Mouse (Mus musculus) liver, embryonic 15.5 days (tissue): ENCODE results near the gene Tmem189. TPM values are rescaled to one million over a fixed set of nuclear protein-coding genes. Genes with fewer than 3 reads are reported as not detected.
A peak's percentile ranks its signal among the peaks of the same experiment; 100 is the strongest.
"Not testable (repeated sequence)": the region's sequence is repeated elsewhere in the genome, so short reads cannot be mapped to it uniquely, and the experiment has no call there.

ENCODE experiments used
- ATAC-seq: fragments of 200-750 bp; cut with Nextera tagmentation; 2 replicates; pipeline ENCODE4 v1.8.0; 2017; ENCODE audit warnings: moderate number of reproducible peaks, mild to moderate bottlenecking, moderate library complexity; ENCODE audit not compliant: insufficient read depth
- H3K27ac ChIP-seq: fragments of 300-500 bp; sonication (generic); replicated peaks from 2 replicates; pipeline ENCODE4 v1.5.1; 2015; ENCODE audit warnings: mild to moderate bottlenecking, inconsistent platforms
- H3K27me3 ChIP-seq: fragments of 300-500 bp; sonication (generic); 2 replicates; pipeline ENCODE4 v1.6.1; 2015; ENCODE audit warnings: mild to moderate bottlenecking, inconsistent platforms
- H3K36me3 ChIP-seq: fragments of 300-500 bp; sonication (generic); replicated peaks from 2 replicates; pipeline ENCODE4 v1.6.1; 2015; ENCODE audit warnings: moderate library complexity, mild to moderate bottlenecking, inconsistent platforms
- H3K4me1 ChIP-seq: fragments of 300-500 bp; sonication (generic); replicated peaks from 2 replicates; pipeline ENCODE4 v1.6.1; 2015; ENCODE audit warnings: inconsistent platforms
- H3K4me2 ChIP-seq: fragments of 300-500 bp; sonication (generic); 2 replicates; pipeline ENCODE4 v1.6.1; 2015; ENCODE audit warnings: moderate library complexity, mild to moderate bottlenecking, inconsistent platforms
- H3K4me3 ChIP-seq: fragments of 300-500 bp; sonication (generic); replicated peaks from 2 replicates; pipeline ENCODE4 v1.5.1; 2015; ENCODE audit warnings: mild to moderate bottlenecking, inconsistent platforms
- H3K9ac ChIP-seq: fragments of 300-500 bp; sonication (generic); 2 replicates; pipeline ENCODE4 v1.6.1; 2015; ENCODE audit warnings: moderate library complexity, mild to moderate bottlenecking, inconsistent platforms
- H3K9me3 ChIP-seq: fragments of 300-500 bp; sonication (generic); replicated peaks from 2 replicates; pipeline ENCODE4 v1.6.1; 2016; ENCODE audit warnings: inconsistent platforms
- WGBS: fragments of 180-500 bp; shearing (Covaris S2); methylation state at CpG from one replicate; pipeline ENCODE4 v1.1.7; 2015; ENCODE audit warnings: mixed read lengths; ENCODE audit not compliant: insufficient replicate concordance; 5-methylcytosine and 5-hydroxymethylcytosine counted together
- polyA plus RNA-seq: library from polyadenylated mRNA; unstranded; fragments of >200 nt; fragmentation: Nextera tagmentation; extraction: Ambion mirVana; gene quantifications from 2 replicates; pipeline ENCODE4 v1.2.1, GENCODE M21; 2015

Tmem189 gene
- polyA plus RNA-seq, 1 experiment from 2014 or later: 17.4 TPM

DNA sequence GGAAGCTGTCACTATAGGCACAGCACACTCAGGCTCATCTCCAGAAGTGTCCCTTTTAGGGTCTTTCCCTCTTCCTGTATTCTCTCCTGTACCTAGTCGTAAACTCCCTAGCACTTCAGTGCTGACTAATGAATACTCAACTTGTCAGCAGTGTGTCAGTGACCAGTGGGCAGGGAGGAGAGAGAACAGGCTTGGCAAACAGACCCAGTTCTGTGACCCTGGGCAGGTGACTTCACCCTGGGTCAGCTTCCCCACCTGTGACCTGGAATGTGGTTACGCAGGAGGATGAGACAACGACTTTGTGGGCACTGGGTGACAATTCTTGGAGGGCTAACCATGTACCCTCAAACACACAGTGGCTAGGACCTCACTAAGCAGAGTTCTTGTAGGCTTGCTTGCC lies 72.6 kb downstream of the Tmem189 start:
- Histone ChIP-seq H3K27ac (no peak overlapping the region), H3K27me3 (no peaks in the 10 kb centered on the region), H3K36me3 (peaks cover 88% of the 10 kb centered on the region), H3K9me3 (peaks cover 5% of the 10 kb centered on the region; the same call in 1 of the 2 replicates), H3K9ac (no peak overlapping the region), H3K4me3 (no peak overlapping the region), H3K4me1 (peaks cover 44% of the 10 kb centered on the region), H3K4me2 (no peak overlapping the region)
- ATAC-seq: no peak
- 90% methylated on average over 3 of the region's 3 CpGs for WGBS

DNA sequence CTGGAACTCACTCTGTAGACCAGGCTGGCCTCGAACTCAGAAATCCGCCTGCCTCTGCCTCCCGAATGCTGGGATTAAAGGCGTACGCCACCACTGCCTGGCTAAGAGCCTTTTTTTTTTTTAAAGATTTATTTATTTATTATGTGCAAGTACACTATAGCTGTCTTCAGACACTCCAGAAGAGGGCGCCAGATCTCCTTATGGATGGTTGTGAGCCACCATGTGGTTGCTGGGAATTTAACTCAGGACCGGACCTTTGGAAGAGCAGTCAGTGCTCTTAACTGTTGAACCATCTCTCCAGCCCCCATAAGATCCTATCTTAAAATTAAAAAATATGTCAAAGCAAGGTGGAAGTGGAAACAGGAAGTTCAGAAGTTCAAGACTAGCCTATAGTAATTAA lies 76.3 kb downstream of the Tmem189 start:
- not testable (repeated sequence) for H3K4me3 ChIP-seq, H3K27me3 ChIP-seq

DNA sequence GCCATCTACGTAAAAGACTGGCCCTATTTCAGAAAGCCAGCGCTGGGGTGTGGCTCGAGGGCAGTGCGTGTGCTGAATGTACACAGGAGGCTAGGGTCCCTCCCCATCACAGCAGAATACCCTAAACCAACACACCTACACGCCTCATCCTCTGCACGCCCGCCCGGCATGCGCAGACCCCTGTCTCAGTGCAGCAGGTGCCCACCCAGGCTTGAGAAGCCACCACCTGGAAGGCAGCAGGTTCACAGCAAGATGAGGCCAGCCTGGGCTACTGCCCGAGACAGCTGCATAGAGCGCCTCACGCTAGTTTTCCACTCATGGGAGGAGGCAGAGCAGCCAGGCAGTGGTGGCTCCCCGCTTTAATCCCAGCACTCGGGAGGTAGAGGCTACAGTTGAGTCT lies 77.5 kb downstream of the Tmem189 start:
- Histone ChIP-seq H3K9me3 (peaks cover 5% of the 10 kb centered on the region; the same call in 1 of the 2 replicates), H3K9ac (no peak overlapping the region), H3K4me3 (no peak overlapping the region), H3K27ac (no peak overlapping the region), H3K4me1 (peaks cover 26% of the 10 kb centered on the region), H3K4me2 (no peak overlapping the region), H3K27me3 (no peaks in the 10 kb centered on the region), H3K36me3 (peaks cover 88% of the 10 kb centered on the region)
- ATAC-seq: no peak
- WGBS: 91% methylated on average over 14 of the region's 14 CpGs

More for the DNA sequence above, 76.3 kb downstream of the Tmem189 start:
- Histone ChIP-seq H3K36me3 (peaks cover 94% of the 10 kb centered on the region), H3K4me1 (peaks cover 31% of the 10 kb centered on the region)
- not testable (repeated sequence) for H3K4me2 ChIP-seq, H3K9ac ChIP-seq, H3K27ac ChIP-seq, H3K9me3 ChIP-seq, ATAC-seq
- 90% methylated on average over 7 of the region's 7 CpGs for WGBS

DNA sequence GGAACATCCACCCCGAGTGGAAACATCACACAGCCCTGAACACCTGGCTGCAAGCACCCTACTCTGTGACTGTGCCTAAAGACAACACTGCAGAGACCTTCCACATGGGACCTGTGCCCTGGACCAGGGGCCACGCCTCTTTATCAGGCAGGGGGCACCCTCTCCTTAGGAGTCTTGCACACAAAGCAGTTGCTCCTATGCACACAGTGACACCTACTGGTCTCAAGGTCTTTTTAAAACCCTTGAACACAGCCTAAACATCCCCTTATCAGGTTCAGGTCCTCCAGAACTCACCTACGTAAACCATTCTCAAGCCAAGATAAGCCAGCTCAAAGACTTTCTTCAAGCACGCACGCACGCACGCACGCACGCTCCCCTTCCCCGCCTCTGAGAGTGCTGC lies 78.3 kb downstream of the Tmem189 start:
- 61% methylated on average over 10 of the region's 10 CpGs for WGBS
- H3K36me3 ChIP-seq: peaks cover 88% of the 10 kb centered on the region

DNA sequence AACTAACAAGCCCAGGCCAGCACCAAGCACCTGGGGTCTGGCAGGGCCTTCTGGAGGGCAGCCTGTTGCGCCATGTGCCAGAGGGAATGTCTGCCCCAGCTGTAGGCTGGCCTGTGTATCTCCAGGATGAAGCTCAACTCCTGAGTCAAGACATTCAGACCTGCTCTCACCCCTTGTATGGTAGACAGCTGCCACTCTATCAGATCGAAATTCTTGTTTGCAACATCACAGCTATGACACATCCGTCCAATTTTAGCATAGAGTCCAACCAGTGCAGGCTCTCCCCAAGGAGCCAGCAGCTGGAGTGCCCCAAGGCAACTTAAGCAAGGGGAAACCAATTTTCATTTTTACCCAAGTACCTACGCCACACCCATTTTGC lies 82.9 kb downstream of the Tmem189 start:
- H3K27me3 ChIP-seq: peaks cover 11% of the 10 kb centered on the region; the same call in 1 of the 2 replicates
- no peak overlapping the region for H3K4me2 ChIP-seq
- no peak for ATAC-seq
- H3K9ac ChIP-seq: no peak overlapping the region
- no peaks in the 10 kb centered on the region for H3K9me3 ChIP-seq
- peaks cover 19% of the 10 kb centered on the region for H3K4me1 ChIP-seq
- peaks cover 48% of the 10 kb centered on the region for H3K36me3 ChIP-seq
- H3K27ac ChIP-seq: 0 out of 2 replicates have a peak overlapping the region, but pooled peaks have one; percentile 33
- WGBS: 83% methylated on average over 4 of the region's 4 CpGs
- no peak overlapping the region for H3K4me3 ChIP-seq

More for the DNA sequence above, 78.3 kb downstream of the Tmem189 start:
- H3K4me2 ChIP-seq: no peak overlapping the region
- peaks cover 26% of the 10 kb centered on the region for H3K4me1 ChIP-seq
- H3K9me3 ChIP-seq: peaks cover 5% of the 10 kb centered on the region; the same call in 1 of the 2 replicates
- H3K27ac ChIP-seq: peak overlapping the region; percentile 55; the same call in 1 of the 2 replicates
- no peaks in the 10 kb centered on the region for H3K27me3 ChIP-seq
- H3K9ac ChIP-seq: no peak overlapping the region
- no peak overlapping the region for H3K4me3 ChIP-seq
- peak; percentile 26; the same call in 1 of the 2 replicates for ATAC-seq

DNA sequence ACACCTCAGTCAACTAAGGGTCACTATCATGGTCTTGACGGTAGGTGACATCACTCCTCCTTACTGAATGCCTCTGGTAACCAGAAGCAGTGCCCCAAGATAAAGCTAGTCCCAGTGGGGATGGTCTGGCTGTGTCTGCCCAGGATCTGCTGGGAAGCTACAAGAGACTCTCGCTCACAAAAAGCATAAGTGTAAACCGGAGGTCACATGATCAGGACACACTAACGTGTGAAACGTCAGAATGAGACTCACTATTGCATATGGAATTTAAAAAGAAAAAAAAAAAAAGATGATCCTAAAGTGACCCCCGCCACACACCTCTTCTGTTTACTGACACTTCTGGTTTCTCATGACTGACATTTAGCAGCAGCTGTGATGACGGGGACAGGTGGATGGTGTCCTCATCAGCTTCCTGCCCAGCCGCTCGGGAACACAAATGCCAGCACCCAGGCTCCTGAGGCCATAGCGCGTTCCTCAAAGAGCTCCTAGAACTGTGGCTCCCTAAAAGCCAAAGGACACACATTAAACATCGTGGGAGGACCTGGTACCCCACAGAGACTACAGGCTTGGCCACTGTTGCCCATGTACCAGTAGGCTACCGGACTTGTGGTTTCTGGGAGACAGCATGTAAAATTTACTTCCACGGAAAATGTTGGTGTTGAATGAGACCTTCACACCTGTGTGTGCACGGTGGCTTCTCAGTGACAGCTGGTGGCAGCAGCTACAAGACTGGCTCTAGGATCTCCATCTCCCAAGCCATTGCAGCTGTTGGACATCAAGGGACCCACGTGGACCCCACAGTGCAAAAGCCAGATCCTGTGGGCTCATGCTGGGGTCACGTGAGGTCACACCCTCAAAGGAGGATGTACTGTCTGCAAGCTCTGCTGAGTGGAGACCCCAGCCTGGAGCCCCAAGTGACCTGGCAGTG lies 83.5 kb downstream of the Tmem189 start:
- Histone ChIP-seq H3K4me2 (no peak overlapping the region), H3K4me1 (peaks cover 13% of the 10 kb centered on the region), H3K9me3 (no peaks in the 10 kb centered on the region), H3K27me3 (peaks cover 11% of the 10 kb centered on the region; the same call in 1 of the 2 replicates), H3K4me3 (no peak overlapping the region), H3K27ac (peak overlapping the region; percentile 33; the same call in 1 of the 2 replicates), H3K9ac (no peak overlapping the region), H3K36me3 (peaks cover 42% of the 10 kb centered on the region)
- 74% methylated on average over 17 of the region's 17 CpGs for WGBS
- no peak for ATAC-seq

DNA sequence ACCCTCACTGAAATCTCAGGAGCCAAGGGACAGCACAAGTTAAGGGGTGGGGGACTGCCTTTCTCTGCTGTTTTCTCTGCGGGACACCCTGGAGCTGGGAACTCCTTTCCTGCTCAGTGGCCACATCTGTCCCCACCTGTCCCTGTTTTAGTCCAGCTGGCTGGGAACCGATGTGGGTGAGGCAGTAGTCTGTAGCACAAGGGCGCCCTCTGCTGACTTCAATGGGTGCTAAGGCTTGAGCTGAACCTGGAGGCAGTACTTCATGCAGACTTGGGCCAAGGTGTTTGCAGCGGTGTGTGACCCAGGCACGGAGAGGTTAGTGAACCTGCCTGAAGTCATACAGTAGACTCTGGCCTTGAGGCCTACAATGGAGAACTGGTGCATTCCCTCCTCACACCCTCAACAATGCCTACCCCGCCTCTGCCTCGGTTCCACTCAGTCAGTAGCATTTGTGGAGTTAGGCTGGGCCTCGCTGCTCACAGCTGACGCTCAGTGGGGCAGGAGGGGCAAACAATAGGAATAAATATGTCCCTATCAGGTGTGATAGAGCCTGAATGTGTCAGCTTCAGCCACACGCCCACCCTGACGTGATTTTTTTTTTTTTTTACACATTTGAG lies 84.3 kb downstream of the Tmem189 start:
- Histone ChIP-seq H3K27ac (no peak overlapping the region), H3K9ac (no peak overlapping the region), H3K4me2 (no peak overlapping the region), H3K9me3 (no peaks in the 10 kb centered on the region), H3K4me3 (no peak overlapping the region), H3K4me1 (peaks cover 7% of the 10 kb centered on the region; the same call in 1 of the 2 replicates), H3K36me3 (peaks cover 34% of the 10 kb centered on the region), H3K27me3 (peaks cover 11% of the 10 kb centered on the region; the same call in 1 of the 2 replicates)
- ATAC-seq: peak; percentile 62
- 32% methylated on average over 11 of the region's 11 CpGs for WGBS

DNA sequence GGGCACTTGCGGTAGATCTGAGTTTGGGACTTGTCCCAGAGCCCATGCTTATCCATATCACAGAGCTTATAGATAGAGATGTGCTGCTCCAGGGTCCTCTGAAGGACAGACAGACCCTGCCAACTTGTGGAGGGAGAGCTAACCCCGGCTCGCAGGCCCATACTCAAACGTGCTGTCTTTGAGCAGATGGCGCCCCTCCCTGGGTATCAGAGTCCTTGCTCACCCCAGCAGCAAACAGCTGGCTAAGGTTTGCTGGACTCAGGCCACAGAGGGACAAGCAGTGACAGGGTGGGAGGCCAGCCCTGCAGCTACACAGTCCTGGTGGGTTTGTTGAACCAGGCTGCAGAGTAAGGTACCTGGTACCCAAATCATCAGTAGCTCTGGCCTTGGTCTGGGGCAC lies 86.6 kb downstream of the Tmem189 start:
- H3K9me3 ChIP-seq: no peaks in the 10 kb centered on the region
- H3K4me2 ChIP-seq: no peak overlapping the region
- ATAC-seq: no peak
- H3K4me3 ChIP-seq: no peak overlapping the region
- H3K27me3 ChIP-seq: peaks cover 19% of the 10 kb centered on the region; the same call in 1 of the 2 replicates
- no peak overlapping the region for H3K9ac ChIP-seq
- H3K27ac ChIP-seq: no peak overlapping the region
- peaks cover 20% of the 10 kb centered on the region for H3K36me3 ChIP-seq
- peaks cover 7% of the 10 kb centered on the region; the same call in 1 of the 2 replicates for H3K4me1 ChIP-seq
- 44% methylated on average over 5 of the region's 5 CpGs for WGBS

DNA sequence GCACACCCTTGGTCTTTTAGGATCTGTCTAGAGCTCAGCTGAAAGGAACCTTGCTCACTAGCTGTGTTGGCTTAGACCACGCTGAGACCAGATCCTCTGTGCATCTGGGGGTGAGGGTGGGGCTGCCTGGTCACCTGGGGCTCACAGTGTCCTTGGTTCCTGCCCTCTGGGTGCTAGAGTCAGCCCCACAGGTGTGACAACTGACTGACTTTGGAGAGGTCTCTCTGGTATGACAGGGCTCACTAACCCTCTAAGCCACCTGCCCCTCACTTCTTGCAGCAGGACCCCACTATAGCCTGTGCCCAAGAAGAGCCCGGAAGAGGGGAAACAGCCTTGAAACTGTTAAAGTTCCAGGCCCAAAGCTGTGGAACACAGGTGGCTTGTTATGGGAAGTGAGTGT lies 87.3 kb downstream of the Tmem189 start:
- no peak overlapping the region for H3K9ac ChIP-seq
- H3K27ac ChIP-seq: no peak overlapping the region
- peaks cover 24% of the 10 kb centered on the region for H3K27me3 ChIP-seq
- H3K4me2 ChIP-seq: no peak overlapping the region
- H3K36me3 ChIP-seq: peaks cover 17% of the 10 kb centered on the region
- H3K9me3 ChIP-seq: no peaks in the 10 kb centered on the region
- ATAC-seq: no peak
- 55% methylated on average over 2 of the region's 2 CpGs for WGBS
- peaks cover 7% of the 10 kb centered on the region for H3K4me1 ChIP-seq
- no peak overlapping the region for H3K4me3 ChIP-seq

DNA sequence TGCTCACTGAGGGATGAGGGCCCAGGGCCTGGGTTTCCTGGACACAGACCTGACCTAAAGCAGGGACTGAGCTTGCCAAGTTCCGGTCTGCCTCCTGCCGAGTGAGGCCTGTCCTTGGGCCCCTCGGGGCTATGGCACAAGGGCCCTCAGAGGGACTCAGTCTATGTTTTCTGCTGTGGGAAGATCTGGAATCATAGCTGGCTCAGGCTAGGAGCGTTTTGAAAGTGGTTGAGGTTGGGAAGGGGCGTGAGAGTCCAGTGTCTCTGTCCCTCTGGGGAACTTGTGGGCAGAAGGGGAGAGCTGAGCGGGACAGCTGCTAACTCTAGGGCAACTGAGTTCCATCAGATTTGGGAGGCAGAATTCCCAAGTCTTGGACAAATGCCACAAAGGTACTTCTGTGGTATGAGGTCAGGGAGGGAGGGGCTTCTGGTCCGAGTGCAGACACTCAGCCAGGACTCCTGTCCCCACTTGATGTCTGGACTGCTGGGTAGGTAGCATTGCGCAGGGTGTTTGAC lies 89.1 kb downstream of the Tmem189 start:
- H3K4me2 ChIP-seq: no peak overlapping the region
- ATAC-seq: no peak
- H3K9me3 ChIP-seq: no peaks in the 10 kb centered on the region
- no peaks in the 10 kb centered on the region for H3K36me3 ChIP-seq
- H3K27ac ChIP-seq: no peak overlapping the region
- no peak overlapping the region for H3K4me3 ChIP-seq
- no peak overlapping the region for H3K9ac ChIP-seq
- H3K27me3 ChIP-seq: peaks cover 38% of the 10 kb centered on the region
- 60% methylated on average over 8 of the region's 8 CpGs for WGBS
- peaks cover 7% of the 10 kb centered on the region for H3K4me1 ChIP-seq

DNA sequence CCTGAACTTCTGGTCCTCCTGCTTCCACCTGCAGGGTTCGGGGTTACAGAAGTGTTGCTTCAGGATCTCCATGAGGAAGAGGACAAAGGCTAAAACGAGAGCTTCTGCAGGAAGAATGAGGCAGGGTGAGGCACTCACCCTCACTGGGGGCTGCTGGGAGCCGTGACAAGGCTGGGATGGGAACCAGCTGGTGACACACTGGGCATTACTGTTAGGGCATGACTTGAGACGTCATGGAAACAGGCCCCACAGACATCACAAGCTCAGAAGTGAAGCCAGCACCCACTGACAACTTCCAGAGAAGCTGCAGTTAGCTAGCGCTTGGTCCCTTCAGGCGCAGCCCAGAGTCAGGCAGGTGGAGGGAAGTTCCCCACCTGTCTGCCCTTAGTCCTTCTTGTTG lies 89.7 kb downstream of the Tmem189 start:
- Histone ChIP-seq H3K9me3 (no peaks in the 10 kb centered on the region), H3K4me1 (peaks cover under 1% of the 10 kb centered on the region), H3K4me2 (no peak overlapping the region), H3K27me3 (peaks cover 38% of the 10 kb centered on the region), H3K9ac (no peak overlapping the region), H3K36me3 (no peaks in the 10 kb centered on the region), H3K27ac (no peak overlapping the region), H3K4me3 (no peak overlapping the region)
- WGBS: 58% methylated on average over 6 of the region's 6 CpGs
- ATAC-seq: no peak
